Mouse (Mus musculus) megakaryocyte, embryonic 14.5 days (primary cell): Measurements from ENCODE around the gene Rabl3. TPM values are rescaled to one million over a fixed set of nuclear protein-coding genes. Genes with fewer than 3 reads are reported as not detected.

Source experiments
- H3K27me3 ChIP-seq: replicated peaks from 2 replicates; pipeline ENCODE3; 2012; ENCODE audit warnings: inconsistent platforms
- H3K36me3 ChIP-seq: replicated peaks from 2 replicates; pipeline ENCODE3; 2012; ENCODE audit warnings: low read length, inconsistent platforms, mixed read lengths
- H3K4me1 ChIP-seq: 2 replicates; pipeline ENCODE4 v1.6.1; 2012; ENCODE audit warnings: inconsistent platforms
- H3K4me3 ChIP-seq: replicated peaks from 2 replicates; pipeline ENCODE3; 2012; ENCODE audit warnings: moderate library complexity, mild to moderate bottlenecking, inconsistent platforms
- H3K9me3 ChIP-seq: 2 replicates; pipeline ENCODE4 v1.6.1; 2012; ENCODE audit warnings: inconsistent platforms
- FLI1 ChIP-seq: IDR thresholded peaks from 2 replicates; pipeline ENCODE4 v1.6.1; 2012; ENCODE audit warnings: low read length, inconsistent platforms, mixed read lengths
- GATA1 ChIP-seq: IDR thresholded peaks from 3 replicates; pipeline ENCODE4 v1.6.1; 2012; ENCODE audit warnings: mixed read lengths, low read length, inconsistent platforms, borderline replicate concordance
- polyA plus RNA-seq: library from polyadenylated mRNA; stranded (reverse); fragments of >175 nt; gene quantifications from 2 replicates; pipeline ENCODE4 v1.2.3, GENCODE M21; 2012; ENCODE audit warnings: low replicate concordance; ENCODE audit not compliant: insufficient read depth

Rabl3 gene
- polyA plus RNA-seq, 1 experiment = 0.36 TPM

DNA sequence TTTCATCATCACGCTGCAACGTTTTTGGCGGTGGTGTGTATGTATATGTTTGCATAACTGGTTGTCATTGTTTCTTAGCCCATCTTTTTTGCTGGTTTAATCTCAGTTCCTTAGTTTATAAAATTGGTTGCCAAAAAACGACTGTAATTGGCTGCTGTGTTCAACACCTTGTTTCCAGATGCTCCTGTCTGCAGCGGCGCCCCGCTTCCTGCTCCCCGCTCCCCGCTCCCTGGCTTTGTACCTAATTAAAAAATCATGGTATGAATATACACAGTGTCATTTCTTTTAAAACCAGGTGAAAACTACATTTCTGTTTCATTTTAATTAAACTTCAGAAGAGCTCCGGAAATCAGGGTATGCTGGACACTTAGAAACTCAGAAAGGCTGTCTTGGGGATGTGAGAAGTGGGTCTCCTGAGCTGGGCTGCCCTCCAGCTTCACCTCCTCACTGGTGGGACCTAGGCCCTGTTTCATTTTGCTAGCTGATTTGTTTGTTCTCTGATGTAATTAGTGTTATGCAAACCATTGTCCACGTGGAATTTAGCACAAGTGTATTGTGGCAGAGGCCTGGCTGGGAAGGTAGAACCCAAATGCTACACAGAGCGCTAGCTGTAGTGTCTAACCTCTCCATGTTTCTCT is 32.6 kb downstream of the Rabl3 start:
- peaks cover 36% of the 10 kb centered on the region for H3K36me3 ChIP-seq
- H3K4me1 ChIP-seq = no peaks in the 10 kb centered on the region
- no peaks in the 10 kb centered on the region for H3K27me3 ChIP-seq
- H3K9me3 ChIP-seq = peaks cover 6% of the 10 kb centered on the region; the same call in 1 of the 2 replicates
- TF ChIP-seq GATA1 (no peak), FLI1 (no peak)
- H3K4me3 ChIP-seq = no peak overlapping the region

DNA sequence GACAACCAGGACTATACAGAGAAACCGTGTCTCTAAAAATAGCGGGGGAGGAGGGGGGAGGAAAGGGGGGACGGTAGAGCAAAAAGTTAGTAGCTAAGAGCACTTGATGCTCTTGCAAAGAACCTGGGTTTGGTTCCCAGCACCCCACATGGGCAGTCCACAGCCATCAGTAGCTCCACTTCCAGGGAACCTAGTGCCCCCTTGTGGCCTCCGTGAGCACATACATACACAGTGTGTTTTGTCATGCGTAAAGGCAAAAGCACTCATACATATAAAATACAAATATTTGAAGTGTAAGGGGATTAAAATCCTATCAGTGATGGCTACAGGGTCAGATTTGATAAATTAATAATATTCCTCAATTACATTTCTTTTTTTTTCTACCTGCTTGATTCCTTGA is 33.4 kb downstream of the Rabl3 start:
- Histone ChIP-seq H3K4me3 (no peak overlapping the region), H3K4me1 (no peaks in the 10 kb centered on the region), H3K9me3 (peaks cover 6% of the 10 kb centered on the region; the same call in 1 of the 2 replicates), H3K36me3 (peaks cover 29% of the 10 kb centered on the region), H3K27me3 (no peaks in the 10 kb centered on the region)
- no peak for TF ChIP-seq FLI1
- TF ChIP-seq GATA1 = no peak

DNA sequence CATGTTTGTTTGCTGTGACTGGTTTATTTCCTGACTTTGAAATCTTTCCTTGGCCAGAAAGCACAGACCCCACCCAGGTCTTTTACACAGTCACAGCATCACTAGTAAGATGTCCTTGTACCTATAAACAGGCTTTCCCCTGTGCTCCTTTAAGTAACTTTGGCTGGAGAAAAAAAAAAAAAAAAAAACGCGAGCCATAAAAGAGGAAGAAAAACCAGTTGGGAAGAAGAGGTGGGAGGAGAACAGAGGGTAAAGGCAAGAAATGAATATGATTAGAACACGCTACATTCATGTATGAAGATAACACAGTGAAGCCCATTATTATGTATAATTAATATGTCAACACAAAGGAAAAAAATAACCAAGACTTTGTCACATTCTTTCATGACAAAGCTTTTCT is 35.6 kb downstream of the Rabl3 start:
- H3K4me3 ChIP-seq = no peak overlapping the region
- peaks cover 6% of the 10 kb centered on the region; the same call in 1 of the 2 replicates for H3K9me3 ChIP-seq
- H3K27me3 ChIP-seq = peaks cover 3% of the 10 kb centered on the region
- peaks cover 23% of the 10 kb centered on the region for H3K36me3 ChIP-seq
- no peaks in the 10 kb centered on the region for H3K4me1 ChIP-seq
- TF ChIP-seq GATA1 = no peak
- TF ChIP-seq FLI1 = no peak

DNA sequence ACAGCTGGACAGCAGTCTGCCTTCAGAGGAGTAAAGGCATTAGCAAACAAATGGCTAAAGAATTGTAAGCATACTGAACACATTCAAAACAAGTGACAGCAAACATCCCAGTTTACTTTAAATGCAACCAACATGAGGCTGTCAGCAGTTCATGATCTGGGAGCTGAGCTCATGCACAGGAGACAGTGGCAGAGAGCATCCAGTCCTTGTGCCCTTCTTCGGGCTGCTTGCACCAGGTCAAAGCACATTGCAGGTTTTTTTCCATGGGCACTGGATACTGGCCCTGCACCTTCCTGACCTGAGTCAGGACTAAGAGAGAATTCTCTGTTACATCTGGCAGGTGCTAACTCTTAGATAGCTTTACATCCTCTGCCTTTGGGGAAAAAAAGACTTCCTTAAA is 39.9 kb downstream of the Rabl3 start:
- peaks cover 11% of the 10 kb centered on the region for H3K27me3 ChIP-seq
- no peaks in the 10 kb centered on the region for H3K9me3 ChIP-seq
- H3K36me3 ChIP-seq = no peaks in the 10 kb centered on the region
- no peak overlapping the region for H3K4me3 ChIP-seq
- TF ChIP-seq FLI1 (no peak), GATA1 (no peak)
- H3K4me1 ChIP-seq = peaks cover 9% of the 10 kb centered on the region

DNA sequence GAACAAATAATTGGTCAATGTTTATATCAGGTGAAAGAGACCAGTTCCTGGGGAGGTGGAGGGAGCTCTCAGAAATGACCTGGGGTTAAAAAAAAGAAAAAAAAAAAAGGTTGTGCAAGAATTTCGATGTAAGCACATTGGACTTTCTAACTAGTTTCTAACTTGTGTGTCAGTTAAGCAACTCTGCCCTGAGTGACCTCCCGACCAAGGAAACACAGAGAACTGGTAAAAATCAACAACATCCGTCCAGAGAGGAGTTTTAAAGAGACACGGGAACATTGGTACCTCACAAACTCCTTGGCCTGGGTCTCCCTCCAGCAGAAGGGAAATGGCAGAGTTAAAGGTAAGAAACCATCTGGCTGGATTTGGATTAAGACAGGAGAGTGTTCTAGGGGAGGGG is 40.3 kb downstream of the Rabl3 start, which contains the start of gene Hgd:
Gene Hgd, plus strand, starts transcription at position 160 of the 400 bp plus-strand sequence.
- peaks cover 11% of the 10 kb centered on the region for H3K27me3 ChIP-seq
- no peak for TF ChIP-seq FLI1
- TF ChIP-seq GATA1 = no peak
- H3K4me1 ChIP-seq = peaks cover 12% of the 10 kb centered on the region
- no peak within 1 kb of the TSS for H3K4me3 ChIP-seq
- no peaks in the 10 kb centered on the region for H3K9me3 ChIP-seq
- no peaks in the 10 kb centered on the region for H3K36me3 ChIP-seq

DNA sequence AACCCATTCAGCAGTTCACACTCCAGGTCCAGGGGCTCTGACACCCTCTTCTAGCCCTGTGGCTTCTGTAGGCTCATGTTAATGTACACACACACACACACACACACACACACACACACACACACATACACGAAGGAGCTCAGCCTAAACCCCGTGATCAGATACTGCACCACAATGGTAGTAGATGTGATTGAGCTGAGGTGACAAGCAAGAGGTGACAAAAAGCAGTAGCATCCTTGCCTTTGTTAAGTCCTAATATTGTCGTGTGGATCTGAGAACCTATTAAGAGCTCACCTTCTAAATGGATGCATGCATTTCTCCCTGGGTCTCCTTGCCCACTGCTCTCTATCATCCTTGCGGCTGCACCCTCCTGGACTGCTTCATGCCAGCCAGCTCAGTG is 41.0 kb downstream of the Rabl3 start:
- Histone ChIP-seq H3K4me1 (peaks cover 12% of the 10 kb centered on the region), H3K9me3 (no peaks in the 10 kb centered on the region), H3K36me3 (no peaks in the 10 kb centered on the region), H3K27me3 (peaks cover 16% of the 10 kb centered on the region), H3K4me3 (no peak overlapping the region)
- TF ChIP-seq GATA1 (no peak), FLI1 (no peak)

DNA sequence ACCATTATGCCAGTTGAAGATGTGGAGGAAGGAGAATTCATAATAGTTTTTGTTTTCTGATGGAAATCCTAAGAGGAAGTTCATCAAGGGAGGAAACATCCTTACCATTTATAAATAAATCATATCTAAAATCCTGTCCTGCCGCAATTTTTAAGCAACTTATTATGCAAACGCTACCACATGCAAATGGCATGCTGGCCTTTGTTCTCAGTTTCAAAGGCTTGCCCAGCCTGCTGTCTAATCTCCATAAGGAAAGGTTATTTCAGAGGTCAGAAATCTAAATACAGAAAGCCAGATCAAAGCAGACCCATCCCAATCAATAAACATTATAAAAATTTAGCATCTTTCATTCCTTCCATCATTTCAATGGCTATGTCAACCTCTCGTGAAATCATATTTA is 42.2 kb downstream of the Rabl3 start:
- H3K4me1 ChIP-seq = peaks cover 12% of the 10 kb centered on the region
- H3K4me3 ChIP-seq = no peak overlapping the region
- no peaks in the 10 kb centered on the region for H3K9me3 ChIP-seq
- H3K27me3 ChIP-seq = peaks cover 16% of the 10 kb centered on the region
- H3K36me3 ChIP-seq = no peaks in the 10 kb centered on the region
- TF ChIP-seq FLI1 (no peak), GATA1 (no peak)

DNA sequence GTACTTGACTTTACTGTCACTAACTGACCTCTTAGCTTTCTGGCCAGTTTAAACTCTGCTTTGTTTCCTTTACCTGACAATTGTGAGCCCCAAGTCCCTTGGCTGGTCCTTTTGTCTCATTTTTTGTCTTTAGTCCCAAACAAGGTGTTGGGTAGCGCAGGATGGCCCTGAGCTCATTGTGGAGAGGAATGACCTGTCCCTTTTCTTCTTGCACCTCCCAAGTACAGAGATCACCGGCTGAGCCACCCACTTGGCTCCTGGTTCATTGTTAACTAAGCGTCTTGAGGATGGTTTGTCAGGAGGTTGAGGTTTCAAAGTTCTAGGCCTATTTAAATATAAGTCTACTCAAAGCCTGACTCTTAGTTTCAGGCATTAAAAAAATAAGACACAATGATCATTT is 43.6 kb downstream of the Rabl3 start:
- Histone ChIP-seq H3K36me3 (no peaks in the 10 kb centered on the region), H3K9me3 (no peaks in the 10 kb centered on the region), H3K4me3 (no peak overlapping the region), H3K27me3 (peaks cover 16% of the 10 kb centered on the region), H3K4me1 (peaks cover 12% of the 10 kb centered on the region)
- TF ChIP-seq GATA1 (no peak), FLI1 (no peak)

DNA sequence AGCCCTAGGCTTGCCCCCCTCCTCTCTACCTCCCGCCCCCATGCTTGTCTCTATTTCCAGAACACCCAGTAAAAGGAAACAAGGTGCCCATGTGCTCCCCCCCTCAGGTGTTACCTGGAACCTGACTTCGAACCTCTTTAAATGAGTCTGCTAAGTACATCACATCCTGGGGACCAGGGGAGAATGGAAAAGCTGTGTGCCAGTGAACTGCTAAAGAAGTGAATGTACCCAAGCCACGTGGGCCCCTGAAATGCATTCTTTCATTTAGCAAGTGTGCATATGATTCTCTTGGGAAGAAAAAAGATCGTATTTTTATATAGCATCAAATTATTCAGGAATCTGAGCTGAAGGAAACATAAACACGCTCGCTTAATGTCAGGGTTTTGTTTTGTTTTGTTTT is 44.1 kb downstream of the Rabl3 start:
- H3K4me3 ChIP-seq = peak overlapping the region; percentile 87
- TF ChIP-seq GATA1 = no peak
- TF ChIP-seq FLI1 = no peak
- no peaks in the 10 kb centered on the region for H3K9me3 ChIP-seq
- peaks cover 16% of the 10 kb centered on the region for H3K27me3 ChIP-seq
- no peaks in the 10 kb centered on the region for H3K36me3 ChIP-seq
- peaks cover 12% of the 10 kb centered on the region for H3K4me1 ChIP-seq

DNA sequence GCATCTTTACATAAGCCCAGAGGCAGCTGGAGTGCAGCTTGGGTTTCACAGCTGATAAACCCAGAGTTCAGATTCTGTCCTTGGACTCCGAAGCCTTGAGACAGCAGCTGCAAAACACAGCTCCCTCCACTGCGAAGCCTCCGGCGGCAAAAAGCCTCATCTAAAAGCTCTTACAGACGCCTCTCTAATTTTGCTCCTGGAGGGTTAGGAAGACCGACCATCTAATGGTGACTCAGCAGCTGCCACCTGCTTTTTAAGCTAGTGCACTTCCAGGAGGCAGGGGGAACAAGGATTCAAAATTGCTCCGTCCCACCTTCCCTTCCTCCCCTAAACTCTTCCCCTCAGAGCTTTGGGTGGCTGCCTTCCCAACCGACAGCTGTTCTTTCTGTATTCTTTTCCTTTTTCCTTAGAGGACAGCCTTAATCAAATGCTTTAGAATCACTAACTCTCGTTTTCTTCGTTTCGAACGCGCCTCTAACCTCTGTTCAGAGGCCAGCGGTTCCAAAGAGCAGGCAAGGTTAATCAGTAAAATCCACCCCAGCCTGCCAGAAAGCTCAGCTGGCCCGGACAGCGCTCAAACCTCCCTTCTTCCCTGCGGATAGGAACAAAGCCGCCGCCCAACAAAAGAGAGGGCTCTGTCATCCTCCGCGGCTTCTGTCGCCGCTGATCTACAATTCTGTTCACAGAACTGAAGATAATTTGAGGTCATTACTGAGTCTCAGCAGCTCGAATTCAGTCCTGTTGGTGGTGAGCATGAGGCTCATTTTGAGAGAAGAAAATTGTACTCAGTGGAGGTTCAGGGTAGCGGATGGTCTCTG is 44.7 kb downstream of the Rabl3 start:
- no peaks in the 10 kb centered on the region for H3K9me3 ChIP-seq
- H3K36me3 ChIP-seq = no peaks in the 10 kb centered on the region
- peaks cover 12% of the 10 kb centered on the region for H3K4me1 ChIP-seq
- H3K27me3 ChIP-seq = peaks cover 16% of the 10 kb centered on the region
- peak overlapping the region; percentile 87 for H3K4me3 ChIP-seq
- TF ChIP-seq GATA1 = no peak
- TF ChIP-seq FLI1 = no peak
